Mouse (Mus musculus) myocyte (in vitro differentiated cells): Measurements from ENCODE around the gene Gfod2.

Experiments used
- CEBPB ChIP-seq: IDR thresholded peaks from 2 replicates; pipeline ENCODE4 v1.6.1; 2011; ENCODE audit warnings: mild to moderate bottlenecking, moderate library complexity; ENCODE audit not compliant: poor library complexity, insufficient read depth, severe bottlenecking
- MAX ChIP-seq: IDR thresholded peaks from one replicate; pipeline ENCODE4 v1.6.1; 2011; ENCODE audit warnings: low read depth, mild to moderate bottlenecking, control low read depth
- MYOD1 ChIP-seq, 3 experiments: IDR thresholded peaks; one replicate each; pipeline ENCODE4 v1.6.1; 2011; ENCODE audit warnings: control low read depth in 2 of 3, low read depth in 2 of 3, mild to moderate bottlenecking in 2 of 3, moderate library complexity in 1 of 3; ENCODE audit not compliant: insufficient read length in 2 of 3, control insufficient read depth in 1 of 3
- POLR2A ChIP-seq: IDR thresholded peaks from one replicate; pipeline ENCODE4 v1.6.1; 2011; ENCODE audit warnings: low read depth, mild to moderate bottlenecking, control low read depth, moderate library complexity; ENCODE audit not compliant: insufficient read length
- POLR2AphosphoS2 ChIP-seq: IDR thresholded peaks from one replicate; pipeline ENCODE4 v1.6.1; 2011; ENCODE audit warnings: low read depth, control low read depth; ENCODE audit not compliant: insufficient read length
- TCF12 ChIP-seq: IDR thresholded peaks from one replicate; pipeline ENCODE4 v1.6.1; 2011; ENCODE audit warnings: mild to moderate bottlenecking, control low read depth; ENCODE audit not compliant: poor library complexity, insufficient read depth, severe bottlenecking
- USF1 ChIP-seq: IDR thresholded peaks from one replicate; pipeline ENCODE4 v1.6.1; 2011; ENCODE audit warnings: low read depth, mild to moderate bottlenecking, control low read depth, moderate library complexity

- TF ChIP-seq USF1, result no peak
- no peak for TF ChIP-seq POLR2AphosphoS2
- no peak for TF ChIP-seq POLR2A
- TF ChIP-seq CEBPB, result no peak
- TF ChIP-seq MYOD1 (IDR thresholded peaks at IDR 0.05; ENCODE audit: control insufficient read depth in 1 of 3, insufficient read length in 2 of 3, low read depth in 2 of 3), result no peak
- TF ChIP-seq TCF12, result no peak
- TF ChIP-seq MAX, result no peak
Measured at GRCm38 (mm10) chr8:105770609-105771008, 12.1 kb upstream of the Gfod2 start.
